Mouse (Mus musculus) intestine, embryonic 14.5 days (tissue): Measurements from ENCODE around the gene Tceal8. TPM values are rescaled to one million over a fixed set of nuclear protein-coding genes. Genes with fewer than 3 reads are reported as not detected.
"Not testable (repeated sequence)": the region's sequence is repeated elsewhere in the genome, so short reads cannot be mapped to it uniquely, and the experiment has no call there.

Experiments used
- ATAC-seq: fragments of 200-750 bp; cut with Nextera tagmentation; replicated peaks from 2 replicates; pipeline ENCODE4 v1.8.0; 2017; ENCODE audit warnings: low read depth, moderate number of reproducible peaks, moderate TSS enrichment, moderate library complexity; ENCODE audit not compliant: low FRiP score, low TSS enrichment
- DNase-seq: peaks from one replicate; pipeline ENCODE4 v3.0.0-alpha.2; 2018; ENCODE audit warnings: low spot score
- H3K27ac ChIP-seq: fragments of 300-500 bp; sonication (generic); 2 replicates; pipeline ENCODE4 v1.5.1; 2014; ENCODE audit warnings: low read depth, mild to moderate bottlenecking, control low read depth
- H3K27me3 ChIP-seq: fragments of 300-500 bp; sonication (generic); replicated peaks from 2 replicates; pipeline ENCODE4 v1.6.1; 2014; ENCODE audit warnings: low read length, control low read depth; ENCODE audit not compliant: control insufficient read depth, insufficient read depth
- H3K36me3 ChIP-seq: fragments of 300-500 bp; sonication (generic); 2 replicates; pipeline ENCODE4 v1.6.1; 2014; ENCODE audit warnings: low read length, control low read depth; ENCODE audit not compliant: control insufficient read depth, insufficient read depth
- H3K4me1 ChIP-seq: fragments of 300-500 bp; sonication (generic); replicated peaks from 2 replicates; pipeline ENCODE4 v1.6.1; 2014; ENCODE audit warnings: low read length, control low read depth, mixed read lengths; ENCODE audit not compliant: control insufficient read depth, insufficient read depth
- H3K4me2 ChIP-seq: fragments of 300-500 bp; sonication (generic); 2 replicates; pipeline ENCODE4 v1.6.1; 2014; ENCODE audit warnings: low read length
- H3K4me3 ChIP-seq: fragments of 300-500 bp; sonication (generic); 2 replicates; pipeline ENCODE4 v1.5.1; 2014; ENCODE audit warnings: low read depth, low read length, control low read depth, mixed read lengths
- H3K9ac ChIP-seq: fragments of 300-500 bp; sonication (generic); 2 replicates; pipeline ENCODE4 v1.6.1; 2014; ENCODE audit warnings: mild to moderate bottlenecking, low read length
- H3K9me3 ChIP-seq: fragments of 300-500 bp; sonication (generic); 2 replicates; pipeline ENCODE4 v1.6.1; 2016; ENCODE audit warnings: low read length, control low read depth; ENCODE audit not compliant: control insufficient read depth
- WGBS: fragments of 180-500 bp; shearing (Covaris S2); extraction: QIAGEN DNeasy Blood & Tissue Kit; methylation state at CpG from one replicate; pipeline ENCODE4 v1.1.7; 2014; 5-methylcytosine and 5-hydroxymethylcytosine counted together
- polyA plus RNA-seq: library from polyadenylated mRNA; unstranded; fragments of >200 nt; fragmentation: Nextera tagmentation; extraction: Ambion mirVana; gene quantifications from 2 replicates; pipeline ENCODE4 v1.2.1, GENCODE M21; 2014

Gene Tceal8
- 199 and 214 TPM in 2 replicates for polyA plus RNA-seq

- H3K27ac ChIP-seq: peak within 1 kb of the TSS; percentile 91
- no peaks in the 10 kb centered on the region for H3K4me1 ChIP-seq
- peak; percentile 96 for ATAC-seq
- 12% methylated on average over 10 of the region's 10 CpGs for WGBS
- H3K36me3 ChIP-seq: no peaks in the 10 kb centered on the region
- peak within 1 kb of the TSS; percentile 63 for H3K4me3 ChIP-seq
- peak within 1 kb of the TSS; percentile 73 for H3K9ac ChIP-seq
- H3K4me2 ChIP-seq: peak within 1 kb of the TSS; percentile 55
- H3K9me3 ChIP-seq: no peaks in the 10 kb centered on the region
- peak; percentile 60 for DNase-seq
- H3K27me3 ChIP-seq: no peaks in the 10 kb centered on the region
These were observed at the start of gene Tceal8 for GRCm38 (mm10) chrX:136172118-136172551. TSS of gene Tceal8 (minus strand) at chrX:136172342.

- 21% methylated on average over 1 of the region's 1 CpGs for WGBS
- no peaks in the 10 kb centered on the region for H3K9me3 ChIP-seq
- no peaks in the 10 kb centered on the region for H3K36me3 ChIP-seq
- DNase-seq (no peak), ATAC-seq (no peak)
- H3K27ac ChIP-seq: no peak overlapping the region
- H3K4me2 ChIP-seq: no peak overlapping the region
- H3K4me1 ChIP-seq: no peaks in the 10 kb centered on the region
- no peak overlapping the region for H3K9ac ChIP-seq
- H3K4me3 ChIP-seq: no peak overlapping the region
- no peaks in the 10 kb centered on the region for H3K27me3 ChIP-seq
These were observed 44.2 kb upstream of the Tceal8 start for GRCm38 (mm10) chrX:136216303-136216702.

GRCm38 (mm10) chrX:136214729-136215677 lies 42.9 kb upstream of the Tceal8 start, which contains the start of the genes Tceal7 and Bex1:
TSS of gene Tceal7 (plus strand) at chrX:136214779.
TSS of gene Bex1 (minus strand) at chrX:136215513.
- H3K4me1 ChIP-seq, H3K27ac ChIP-seq, H3K9ac ChIP-seq, DNase-seq, H3K9me3 ChIP-seq, H3K27me3 ChIP-seq, H3K36me3 ChIP-seq: not testable (repeated sequence)
- WGBS: 25% methylated on average over 15 of the region's 67 CpGs
- H3K4me2 ChIP-seq: peak within 1 kb of the TSS; percentile 37
- H3K4me3 ChIP-seq: peak within 1 kb of the TSS; percentile 27
- peak; percentile 92 for ATAC-seq

- Histone ChIP-seq H3K4me1 (no peaks in the 10 kb centered on the region), H3K27ac (no peak overlapping the region), H3K27me3 (no peaks in the 10 kb centered on the region), H3K4me3 (no peak overlapping the region), H3K4me2 (no peak overlapping the region), H3K36me3 (no peaks in the 10 kb centered on the region), H3K9me3 (no peaks in the 10 kb centered on the region), H3K9ac (no peak overlapping the region)
- DNase-seq: no peak
- no peak for ATAC-seq
- 60% methylated on average over 2 of the region's 2 CpGs for WGBS
These were observed 41.3 kb upstream of the Tceal8 start for GRCm38 (mm10) chrX:136213396-136213795.

- Histone ChIP-seq H3K27ac (no peak overlapping the region), H3K4me1 (no peaks in the 10 kb centered on the region), H3K9ac (no peak overlapping the region), H3K9me3 (no peaks in the 10 kb centered on the region), H3K36me3 (no peaks in the 10 kb centered on the region), H3K4me2 (no peak overlapping the region), H3K27me3 (0 out of 2 replicates have a peak, but pooled peaks cover 7% of the 10 kb centered on the region), H3K4me3 (no peak overlapping the region)
- ATAC-seq: no peak
- WGBS: 77% methylated on average over 6 of the region's 6 CpGs
- DNase-seq: no peak
These were observed 32.3 kb upstream of the Tceal8 start for GRCm38 (mm10) chrX:136204406-136204805.

- Histone ChIP-seq H3K4me1 (no peaks in the 10 kb centered on the region), H3K4me2 (peak within 1 kb of the TSS; percentile 51), H3K9ac (peak within 1 kb of the TSS; percentile 29; the same call in 1 of the 2 replicates), H3K27ac (no peak within 1 kb of the TSS), H3K4me3 (peak within 1 kb of the TSS; percentile 40), H3K9me3 (no peaks in the 10 kb centered on the region), H3K27me3 (0 out of 2 replicates have a peak, but pooled peaks cover 7% of the 10 kb centered on the region), H3K36me3 (no peaks in the 10 kb centered on the region)
- ATAC-seq: peak; percentile 79
- 14% methylated on average over 9 of the region's 9 CpGs for WGBS
- DNase-seq: peak; percentile 65
These were observed 31.5 kb upstream of the Tceal8 start, which contains the start of gene Tceal5 for GRCm38 (mm10) chrX:136203664-136204066. TSS of gene Tceal5 (minus strand) at chrX:136203876.

- no peak for DNase-seq
- no peak overlapping the region for H3K27ac ChIP-seq
- ATAC-seq: 0 out of 2 replicates have a peak, but pooled peaks have one; percentile 32
These were observed 31.1 kb upstream of the Tceal8 start for GRCm38 (mm10) chrX:136203257-136203656.

GRCm38 (mm10) chrX:136196873-136197272 lies 24.7 kb upstream of the Tceal8 start:
- H3K4me2 ChIP-seq: no peak overlapping the region
- H3K4me3 ChIP-seq: no peak overlapping the region
- H3K27me3 ChIP-seq: 0 out of 2 replicates have a peak, but pooled peaks cover 4% of the 10 kb centered on the region
- H3K9me3 ChIP-seq: no peaks in the 10 kb centered on the region
- no peak overlapping the region for H3K9ac ChIP-seq
- H3K4me1 ChIP-seq: no peaks in the 10 kb centered on the region
- WGBS: 71% methylated on average over 1 of the region's 1 CpGs
- H3K36me3 ChIP-seq: no peaks in the 10 kb centered on the region
- H3K27ac ChIP-seq: no peak overlapping the region
- ATAC-seq (no peak), DNase-seq (no peak)

More at GRCm38 (mm10) chrX:136203257-136203656, 31.1 kb upstream of the Tceal8 start:
- Histone ChIP-seq H3K9me3 (no peaks in the 10 kb centered on the region), H3K4me1 (no peaks in the 10 kb centered on the region), H3K4me2 (peak overlapping the region; percentile 51), H3K36me3 (no peaks in the 10 kb centered on the region), H3K9ac (peak overlapping the region; percentile 29; the same call in 1 of the 2 replicates), H3K4me3 (peak overlapping the region; percentile 40), H3K27me3 (0 out of 2 replicates have a peak, but pooled peaks cover 7% of the 10 kb centered on the region)
- WGBS: 17% methylated on average over 6 of the region's 7 CpGs
